Mouse (Mus musculus): ENCODE measurements around the gene Ugt1a6b. TPM values are rescaled to one million over a fixed set of nuclear protein-coding genes. Genes with fewer than 3 reads are reported as not detected.
"Not testable (repeated sequence)": the region's sequence is repeated elsewhere in the genome, so short reads cannot be mapped to it uniquely, and the experiment has no call there.

Gene Ugt1a6b
- polyA plus RNA-seq, 1 experiment from 2014 or later: 0.48 TPM

GRCm38 (mm10) chr1:88098546-88098945 is 4.5 kb upstream of the Ugt1a6b start:
- ATAC-seq; H3K4me3 ChIP-seq; H3K4me1 ChIP-seq; H3K9me3 ChIP-seq (replicated peaks); H3K27ac ChIP-seq; H3K9ac ChIP-seq; H3K4me2 ChIP-seq; H3K36me3 ChIP-seq (ENCODE audit: poor library complexity, severe bottlenecking); H3K27me3 ChIP-seq: not testable (repeated sequence)
- WGBS: 91% methylated on average over 3 of the region's 3 CpGs

- not testable (repeated sequence) for H3K4me3 ChIP-seq; H3K36me3 ChIP-seq (ENCODE audit: poor library complexity, severe bottlenecking); ATAC-seq; H3K27ac ChIP-seq; H3K27me3 ChIP-seq; H3K4me2 ChIP-seq; H3K9ac ChIP-seq; H3K9me3 ChIP-seq (replicated peaks); H3K4me1 ChIP-seq
- 90% methylated on average over 2 of the region's 2 CpGs for WGBS
Measured at GRCm38 (mm10) chr1:88099691-88100090, 3.4 kb upstream of the Ugt1a6b start.

DNA sequence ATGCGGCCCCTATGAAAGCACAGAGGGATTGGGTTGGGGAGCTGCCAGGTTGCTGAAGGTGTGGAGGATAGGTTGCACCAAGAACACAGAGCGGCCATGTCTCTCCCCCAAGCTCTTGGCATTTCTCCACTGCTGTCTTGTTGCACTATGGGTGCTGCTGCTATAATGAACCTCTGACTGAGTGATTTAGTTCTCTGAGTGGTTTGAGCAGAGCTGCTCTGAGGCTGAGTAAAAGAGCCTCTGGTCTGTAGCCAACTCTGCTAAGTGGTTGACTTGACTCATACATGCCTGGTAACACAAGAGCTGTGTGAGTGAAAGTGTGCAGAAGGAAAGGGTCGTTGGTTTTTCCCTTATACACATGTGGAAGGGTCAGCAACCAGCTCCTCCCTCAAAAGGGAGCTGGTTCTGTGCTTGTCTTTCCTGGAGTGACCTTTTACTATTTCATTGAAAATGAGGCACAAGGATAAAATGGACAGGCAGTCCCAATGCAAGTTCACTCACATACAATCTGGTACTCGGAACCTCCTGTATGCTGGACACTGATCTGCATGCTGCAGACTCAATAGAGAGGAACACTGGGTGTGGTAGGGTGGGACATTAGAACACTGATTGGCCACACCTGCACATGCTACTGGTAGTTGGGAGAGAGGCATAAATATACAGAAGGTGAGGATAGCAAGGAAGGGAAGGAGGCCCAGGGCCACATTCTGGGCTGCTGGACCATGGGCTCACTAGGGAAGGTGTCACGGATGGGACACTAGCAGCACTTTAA is 831 bp downstream of the Ugt1a6b start:
- 84% methylated on average over 5 of the region's 5 CpGs for WGBS
- not testable (repeated sequence) for H3K9ac ChIP-seq; H3K4me2 ChIP-seq; H3K36me3 ChIP-seq (ENCODE audit: poor library complexity, severe bottlenecking); H3K4me3 ChIP-seq; H3K9me3 ChIP-seq (replicated peaks); H3K4me1 ChIP-seq; ATAC-seq; H3K27ac ChIP-seq; H3K27me3 ChIP-seq

DNA sequence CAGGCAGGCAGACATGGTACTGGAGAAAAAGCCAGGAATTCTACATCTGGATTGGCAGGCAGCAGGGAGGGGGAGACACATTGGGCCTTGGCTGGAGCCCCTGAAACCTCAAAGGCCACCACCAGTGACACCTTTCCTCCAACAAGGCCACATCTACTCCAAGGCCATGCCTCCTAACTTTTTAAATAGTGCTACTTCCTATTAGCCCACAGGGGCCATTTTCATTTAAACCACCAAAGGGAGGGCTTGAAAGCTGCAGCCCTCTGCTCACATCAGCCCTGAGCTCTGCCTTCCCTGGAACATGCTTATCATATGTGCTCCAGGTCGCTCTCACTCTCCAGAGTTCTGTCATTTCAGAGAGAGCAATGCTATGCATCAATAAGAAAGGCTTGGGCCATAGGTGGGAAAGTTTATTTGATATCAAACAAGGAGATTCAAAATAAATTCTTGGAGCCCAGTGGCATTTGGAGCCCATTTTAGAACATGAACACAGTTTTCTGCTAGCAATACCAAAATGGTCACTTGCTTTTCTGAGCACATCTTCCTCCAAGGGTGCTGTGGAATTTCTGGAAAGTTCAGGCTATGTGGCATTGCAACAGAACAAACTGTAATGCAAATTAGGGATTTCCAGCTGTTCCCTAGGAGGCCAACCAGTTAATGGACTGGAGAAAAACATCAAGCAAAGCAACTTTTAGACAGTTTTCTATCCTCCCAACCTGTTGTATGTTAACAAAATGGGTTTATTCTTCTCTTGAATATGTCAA is 1.8 kb downstream of the Ugt1a6b start:
- no peak for ATAC-seq
- no peak overlapping the region for H3K27ac ChIP-seq
- no peaks in the 10 kb centered on the region for H3K9me3 ChIP-seq (replicated peaks)
- no peak overlapping the region for H3K4me2 ChIP-seq
- 86% methylated on average over 1 of the region's 1 CpGs for WGBS
- no peaks in the 10 kb centered on the region for H3K27me3 ChIP-seq
- no peak overlapping the region for H3K9ac ChIP-seq
- H3K36me3 ChIP-seq (ENCODE audit: poor library complexity, severe bottlenecking): no peaks in the 10 kb centered on the region
- H3K4me3 ChIP-seq: no peak overlapping the region
- H3K4me1 ChIP-seq: no peaks in the 10 kb centered on the region

GRCm38 (mm10) chr1:88105656-88106055 is 2.6 kb downstream of the Ugt1a6b start:
- H3K4me2 ChIP-seq: no peak overlapping the region
- H3K9me3 ChIP-seq (replicated peaks): no peaks in the 10 kb centered on the region
- 62% methylated on average over 2 of the region's 2 CpGs for WGBS
- no peak overlapping the region for H3K9ac ChIP-seq
- H3K4me3 ChIP-seq: no peak overlapping the region
- H3K36me3 ChIP-seq (ENCODE audit: poor library complexity, severe bottlenecking): no peaks in the 10 kb centered on the region
- H3K27me3 ChIP-seq: no peaks in the 10 kb centered on the region
- ATAC-seq: no peak
- H3K4me1 ChIP-seq: no peaks in the 10 kb centered on the region
- no peak overlapping the region for H3K27ac ChIP-seq

- H3K27me3 ChIP-seq; H3K4me2 ChIP-seq; H3K4me3 ChIP-seq; H3K9ac ChIP-seq; H3K4me1 ChIP-seq; H3K9me3 ChIP-seq (replicated peaks); H3K36me3 ChIP-seq (ENCODE audit: poor library complexity, severe bottlenecking); H3K27ac ChIP-seq; ATAC-seq: not testable (repeated sequence)
- WGBS: 80% methylated on average over 2 of the region's 2 CpGs
Measured at GRCm38 (mm10) chr1:88109027-88109557, 6.0 kb downstream of the Ugt1a6b start.

DNA sequence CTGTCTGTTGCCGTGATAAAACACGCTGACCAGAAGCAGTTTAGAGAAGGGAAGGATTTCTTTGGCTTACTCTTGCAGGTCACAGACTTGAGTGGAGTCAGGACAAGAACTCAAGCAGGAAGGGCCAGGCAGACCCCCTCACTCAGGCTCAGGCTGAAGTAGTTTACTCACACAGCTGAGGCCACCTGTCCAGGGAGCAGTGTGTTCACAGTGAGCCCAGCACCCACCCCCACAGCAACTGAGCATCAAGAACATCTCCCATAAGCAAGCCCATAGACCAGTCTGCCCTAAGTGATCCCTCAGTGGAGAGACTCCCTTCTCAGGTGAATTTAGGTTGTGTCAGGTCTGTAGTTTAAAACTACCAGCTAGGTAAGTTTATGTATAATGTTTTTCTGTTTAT is 6.6 kb downstream of the Ugt1a6b start:
- H3K4me2 ChIP-seq: not testable (repeated sequence)

DNA sequence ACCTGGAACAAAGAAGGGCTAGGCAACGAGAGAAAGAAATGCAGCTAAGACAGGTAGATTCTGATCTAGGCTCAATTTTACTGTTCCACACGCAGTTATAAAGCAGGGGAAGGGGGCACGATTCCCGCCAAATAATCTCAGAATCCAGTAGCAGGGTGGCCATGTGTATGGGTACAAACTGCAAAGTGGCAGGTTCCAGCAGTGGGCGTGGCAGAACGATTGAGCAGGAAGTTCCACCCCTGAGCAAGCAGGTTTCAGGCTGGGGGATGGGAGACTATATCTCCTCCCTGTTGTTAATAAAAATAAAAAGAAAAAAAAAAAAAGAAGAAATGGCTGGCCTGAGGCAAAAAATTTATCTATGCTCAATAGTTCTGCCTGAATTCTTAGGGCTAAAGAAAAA is 9.7 kb downstream of the Ugt1a6b start:
- not testable (repeated sequence) for H3K4me3 ChIP-seq; H3K36me3 ChIP-seq (ENCODE audit: poor library complexity, severe bottlenecking); H3K27me3 ChIP-seq; H3K4me1 ChIP-seq; H3K9me3 ChIP-seq (replicated peaks); H3K9ac ChIP-seq; H3K4me2 ChIP-seq; H3K27ac ChIP-seq; ATAC-seq
- WGBS: 95% methylated on average over 6 of the region's 6 CpGs

More for the DNA sequence above, 6.6 kb downstream of the Ugt1a6b start:
- H3K9me3 ChIP-seq (replicated peaks); H3K4me3 ChIP-seq; H3K4me1 ChIP-seq; H3K9ac ChIP-seq; H3K27ac ChIP-seq; H3K36me3 ChIP-seq (ENCODE audit: poor library complexity, severe bottlenecking); H3K27me3 ChIP-seq; ATAC-seq: not testable (repeated sequence)
- WGBS: 84% methylated on average over 2 of the region's 2 CpGs

GRCm38 (mm10) chr1:88120550-88120949 is 17.5 kb downstream of the Ugt1a6b start:
- H3K9ac ChIP-seq; H3K4me2 ChIP-seq; H3K4me1 ChIP-seq; H3K27me3 ChIP-seq; H3K27ac ChIP-seq; H3K36me3 ChIP-seq (ENCODE audit: poor library complexity, severe bottlenecking); H3K9me3 ChIP-seq (replicated peaks); H3K4me3 ChIP-seq; ATAC-seq: not testable (repeated sequence)
- 5% methylated on average over 4 of the region's 4 CpGs for WGBS

- H3K36me3 ChIP-seq (ENCODE audit: poor library complexity, severe bottlenecking); H3K4me2 ChIP-seq; H3K9me3 ChIP-seq (replicated peaks); H3K4me1 ChIP-seq; H3K27me3 ChIP-seq; H3K27ac ChIP-seq; ATAC-seq; H3K4me3 ChIP-seq; H3K9ac ChIP-seq: not testable (repeated sequence)
- WGBS: no CpG with 5 or more reads among the region's 1 CpGs
Measured at GRCm38 (mm10) chr1:88121521-88121920, 18.5 kb downstream of the Ugt1a6b start.

- H3K27ac ChIP-seq; H3K36me3 ChIP-seq (ENCODE audit: poor library complexity, severe bottlenecking); H3K4me3 ChIP-seq; H3K9ac ChIP-seq; H3K9me3 ChIP-seq (replicated peaks); H3K4me1 ChIP-seq; H3K4me2 ChIP-seq; H3K27me3 ChIP-seq; ATAC-seq: not testable (repeated sequence)
- WGBS: 82% methylated on average over 4 of the region's 4 CpGs
Measured at GRCm38 (mm10) chr1:88125827-88126360, 22.8 kb downstream of the Ugt1a6b start.

DNA sequence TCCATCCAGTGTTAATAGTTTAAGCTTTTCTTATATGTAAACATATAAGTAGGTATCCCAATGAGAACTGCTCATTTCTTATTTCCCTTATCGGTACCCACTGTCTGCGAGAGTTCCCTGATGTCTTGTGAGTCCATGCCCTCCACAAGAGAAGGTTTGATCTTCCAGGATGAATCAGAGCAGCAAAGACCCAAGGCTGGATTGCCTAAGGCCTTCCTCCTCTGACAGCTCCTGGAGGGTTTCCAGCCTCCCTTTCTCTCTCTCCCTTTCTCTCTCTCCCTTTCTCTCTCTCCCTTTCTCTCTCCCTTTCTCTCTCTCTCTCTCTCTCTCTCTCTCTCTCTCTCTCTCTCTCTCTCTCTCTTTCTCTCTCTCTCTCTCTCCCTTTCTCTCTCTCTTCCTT is 26.0 kb downstream of the Ugt1a6b start:
- not testable (repeated sequence) for H3K9ac ChIP-seq; H3K27me3 ChIP-seq; H3K27ac ChIP-seq; ATAC-seq; H3K4me1 ChIP-seq; H3K4me3 ChIP-seq; H3K9me3 ChIP-seq (replicated peaks); H3K4me2 ChIP-seq; H3K36me3 ChIP-seq (ENCODE audit: poor library complexity, severe bottlenecking)
- WGBS: 88% methylated on average over 2 of the region's 2 CpGs
